Mouse (Mus musculus) hindbrain, embryonic 16.5 days (tissue): ENCODE measurements at regions not wholly inside any gene's neighbourhood (a gene's known extent, or its start where the extent isn't known, plus 50 kb on each side); places are given as distances from the start of the nearest gene placed in this dataset.

Source experiments
- ATAC-seq: fragments of 200-750 bp; cut with Nextera tagmentation; 2 replicates; pipeline ENCODE4 v1.8.0; 2017; ENCODE audit warnings: moderate TSS enrichment, moderate library complexity
- H3K27ac ChIP-seq: fragments of 300-500 bp; sonication (generic); 2 replicates; pipeline ENCODE4 v1.5.1; 2014; ENCODE audit warnings: low read depth, mild to moderate bottlenecking, control low read depth, low read length, moderate library complexity
- H3K27me3 ChIP-seq: fragments of 300-500 bp; sonication (generic); replicated peaks from 2 replicates; pipeline ENCODE4 v1.6.1; 2014; ENCODE audit warnings: low read length; ENCODE audit not compliant: control insufficient read depth, insufficient read depth
- H3K36me3 ChIP-seq: fragments of 300-500 bp; sonication (generic); 2 replicates; pipeline ENCODE4 v1.6.1; 2014; ENCODE audit warnings: mild to moderate bottlenecking, low read length, moderate library complexity, mixed read lengths; ENCODE audit not compliant: control insufficient read depth, insufficient read depth
- H3K4me1 ChIP-seq: fragments of 300-500 bp; sonication (generic); 2 replicates; pipeline ENCODE4 v1.6.1; 2014; ENCODE audit warnings: low read depth, low read length; ENCODE audit not compliant: control insufficient read depth, insufficient read depth
- H3K4me2 ChIP-seq: fragments of 300-500 bp; sonication (generic); 2 replicates; pipeline ENCODE4 v1.6.1; 2014; ENCODE audit warnings: mild to moderate bottlenecking, low read length, control low read depth, moderate library complexity
- H3K4me3 ChIP-seq: fragments of 300-500 bp; sonication (generic); 2 replicates; pipeline ENCODE4 v1.5.1; 2014; ENCODE audit warnings: mild to moderate bottlenecking, low read length, control low read depth, moderate library complexity
- H3K9ac ChIP-seq: fragments of 300-500 bp; sonication (generic); 2 replicates; pipeline ENCODE4 v1.6.1; 2014; ENCODE audit warnings: low read depth, mild to moderate bottlenecking, control low read depth, low read length, moderate library complexity
- H3K9me3 ChIP-seq: fragments of 300-500 bp; sonication (generic); 2 replicates; pipeline ENCODE4 v1.6.1; 2014; ENCODE audit warnings: mild to moderate bottlenecking, low read length, moderate library complexity; ENCODE audit not compliant: control insufficient read depth
- WGBS: fragments of 180-500 bp; shearing (Covaris S2); extraction: QIAGEN DNeasy Blood & Tissue Kit; methylation state at CpG from one replicate; pipeline ENCODE4 v1.1.7; 2014; 5-methylcytosine and 5-hydroxymethylcytosine counted together

DNA sequence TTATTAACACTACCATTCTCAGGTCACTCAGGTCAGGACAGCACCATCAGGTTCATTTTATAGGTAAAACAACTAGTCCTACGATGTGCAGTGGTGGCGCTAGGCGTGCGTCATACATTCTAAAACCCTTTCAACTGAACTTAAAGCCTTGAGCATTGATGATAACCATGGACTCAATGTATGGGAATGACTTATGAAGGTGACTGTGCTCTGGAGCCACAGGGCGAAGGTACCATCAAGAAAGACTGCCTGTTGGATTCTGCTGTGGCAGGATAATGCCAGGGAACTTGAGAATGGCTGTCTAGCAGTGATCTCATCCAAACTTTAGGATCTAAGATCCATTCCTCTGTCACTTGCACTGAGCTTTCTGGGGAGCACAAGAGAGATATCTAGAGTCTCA is 184.7 kb downstream of the Fam43a start:
- no peak for ATAC-seq

DNA sequence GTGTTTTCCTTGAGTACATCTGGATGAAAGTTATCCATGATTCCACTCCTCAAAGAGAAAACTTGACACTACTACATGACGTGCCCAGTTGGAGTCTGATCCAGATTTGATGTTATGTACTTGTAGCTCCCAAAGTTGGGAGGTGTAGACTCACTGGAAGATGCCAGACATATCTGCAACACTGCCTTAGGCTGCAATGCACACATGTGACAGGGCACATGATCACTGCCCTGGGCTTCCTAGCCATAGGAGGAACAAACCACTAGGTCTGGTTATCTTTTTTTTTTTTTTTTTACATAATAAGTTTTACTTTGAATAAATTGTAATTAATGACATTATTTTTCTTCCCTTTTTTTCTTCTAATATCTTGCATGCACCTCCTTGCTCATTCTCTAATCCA is 185.4 kb downstream of the Fam43a start:
- H3K9ac ChIP-seq = no peak overlapping the region
- no peaks in the 10 kb centered on the region for H3K27me3 ChIP-seq
- H3K4me2 ChIP-seq = no peak overlapping the region
- no peak overlapping the region for H3K27ac ChIP-seq
- no peak for ATAC-seq
- H3K36me3 ChIP-seq = no peaks in the 10 kb centered on the region
- H3K4me1 ChIP-seq = no peaks in the 10 kb centered on the region
- WGBS = 92% methylated on average over 1 of the region's 1 CpGs
- H3K4me3 ChIP-seq = no peak overlapping the region
- no peaks in the 10 kb centered on the region for H3K9me3 ChIP-seq

More for the DNA sequence above, 184.7 kb downstream of the Fam43a start:
- no peak overlapping the region for H3K9ac ChIP-seq
- H3K4me2 ChIP-seq = no peak overlapping the region
- H3K27ac ChIP-seq = no peak overlapping the region
- H3K36me3 ChIP-seq = no peaks in the 10 kb centered on the region
- WGBS = 98% methylated on average over 5 of the region's 5 CpGs
- no peaks in the 10 kb centered on the region for H3K27me3 ChIP-seq
- H3K4me3 ChIP-seq = no peak overlapping the region
- H3K4me1 ChIP-seq = no peaks in the 10 kb centered on the region
- H3K9me3 ChIP-seq = no peaks in the 10 kb centered on the region

DNA sequence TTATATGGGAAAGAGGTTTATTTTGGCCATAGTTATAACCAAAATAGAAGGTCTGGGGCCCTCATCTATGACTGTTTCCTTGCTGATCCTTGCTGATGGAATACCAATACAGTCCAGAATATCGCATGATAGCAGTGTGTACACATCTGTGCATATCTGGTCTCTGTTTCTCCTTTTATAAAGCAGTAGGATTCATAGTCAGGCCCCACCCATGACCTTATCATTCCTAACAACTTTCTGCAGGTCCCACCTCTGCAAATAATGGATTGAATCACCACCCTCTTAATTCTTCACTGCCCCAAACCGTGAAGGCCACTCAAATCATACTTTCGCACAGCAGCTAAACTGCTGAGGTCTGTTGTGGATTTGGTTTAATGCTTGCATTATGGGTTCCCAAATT is 186.5 kb downstream of the Fam43a start:
- H3K9ac ChIP-seq = no peak overlapping the region

DNA sequence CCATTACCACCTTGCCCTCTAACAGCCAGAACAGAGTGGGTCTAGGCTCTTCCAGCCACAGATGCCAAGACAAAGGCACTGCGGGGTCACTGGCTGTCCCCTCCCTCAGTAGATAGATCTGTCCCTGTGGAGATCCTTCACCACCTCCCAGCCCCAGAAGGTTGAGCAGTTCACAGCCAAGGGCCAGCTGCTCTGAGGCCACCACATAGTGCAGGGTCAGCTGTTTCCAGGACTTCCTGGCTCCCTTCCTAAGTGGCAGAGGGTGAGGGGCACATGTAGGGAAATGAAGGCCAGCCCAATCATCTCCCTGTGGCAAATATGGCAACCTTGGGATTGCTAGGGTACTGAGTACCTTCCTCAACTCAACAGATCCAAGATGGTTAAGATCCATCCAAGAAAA is 187.8 kb downstream of the Fam43a start:
- Histone ChIP-seq H3K4me1 (peaks cover 9% of the 10 kb centered on the region), H3K27me3 (no peaks in the 10 kb centered on the region), H3K27ac (no peak overlapping the region), H3K9ac (no peak overlapping the region), H3K36me3 (no peaks in the 10 kb centered on the region), H3K9me3 (no peaks in the 10 kb centered on the region), H3K4me3 (no peak overlapping the region), H3K4me2 (no peak overlapping the region)
- ATAC-seq = no peak
- WGBS = 92% methylated on average over 1 of the region's 1 CpGs

More for the DNA sequence above, 186.5 kb downstream of the Fam43a start:
- ATAC-seq = no peak
- H3K4me3 ChIP-seq = no peak overlapping the region
- WGBS = 90% methylated on average over 3 of the region's 3 CpGs
- H3K4me1 ChIP-seq = peaks cover 9% of the 10 kb centered on the region
- H3K27me3 ChIP-seq = no peaks in the 10 kb centered on the region
- H3K36me3 ChIP-seq = no peaks in the 10 kb centered on the region
- H3K9me3 ChIP-seq = no peaks in the 10 kb centered on the region
- no peak overlapping the region for H3K4me2 ChIP-seq
- no peak overlapping the region for H3K27ac ChIP-seq

DNA sequence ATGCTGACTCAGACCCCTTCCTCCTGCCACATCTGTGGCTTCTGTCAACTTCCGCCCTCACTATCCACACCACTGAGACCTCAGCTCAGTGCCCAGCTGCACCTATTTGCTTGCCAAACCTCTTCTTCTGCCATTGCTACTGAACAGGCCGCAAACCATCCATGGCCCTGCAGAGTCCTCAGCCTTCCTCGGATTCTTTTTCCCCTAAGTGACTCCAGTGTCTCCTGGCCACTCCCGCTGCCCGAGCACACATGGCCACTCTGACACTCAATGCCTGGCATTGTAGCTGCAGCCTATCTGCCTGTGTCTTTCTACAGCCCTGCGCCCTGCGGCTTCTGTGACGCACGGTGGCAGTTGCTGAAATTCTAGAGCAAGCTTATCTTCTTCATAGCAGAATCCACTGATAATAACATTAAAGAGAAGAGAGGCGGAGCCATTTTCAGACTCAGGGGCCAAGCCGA is 188.8 kb downstream of the Fam43a start:
- no peak overlapping the region for H3K9ac ChIP-seq
- no peak overlapping the region for H3K27ac ChIP-seq

DNA sequence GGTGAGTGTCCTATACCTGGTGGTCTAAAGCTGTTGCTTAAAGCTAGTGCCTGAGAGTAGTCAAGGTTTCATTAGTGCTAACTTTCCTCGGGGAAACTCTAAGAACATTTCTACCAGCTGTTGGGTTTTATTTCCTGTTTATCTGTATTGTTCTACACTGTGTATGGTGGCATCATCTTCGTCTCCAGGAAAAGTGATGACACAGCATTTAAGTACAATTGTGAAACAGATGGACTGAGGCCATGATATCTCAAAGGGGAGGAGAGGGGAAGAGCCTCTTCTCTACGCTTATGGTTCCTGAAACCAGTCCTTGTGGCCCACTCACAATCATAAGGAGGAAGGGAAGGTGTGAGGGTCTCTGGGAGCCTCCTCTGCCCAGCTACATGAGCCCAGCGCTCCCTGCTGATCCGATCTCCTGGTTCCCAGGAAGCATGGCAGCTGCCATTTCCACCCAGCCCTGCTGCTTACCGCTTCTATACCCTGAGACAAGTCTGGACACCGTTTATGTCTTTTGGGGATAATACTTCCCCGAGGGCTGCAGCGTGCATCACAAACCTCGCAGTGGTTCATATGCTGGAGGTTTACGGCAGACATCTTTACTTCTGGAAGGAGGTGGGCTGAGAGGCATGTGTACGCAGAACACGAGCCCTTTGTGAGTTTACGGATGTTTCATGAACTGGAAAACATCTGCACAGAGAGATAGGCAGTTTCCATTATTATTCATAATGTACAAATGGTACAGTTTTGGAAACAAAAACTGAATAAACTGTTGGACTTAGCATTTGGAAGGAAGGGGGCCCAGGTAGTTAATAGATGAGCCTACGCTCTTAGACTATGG is 189.6 kb downstream of the Fam43a start:
- Histone ChIP-seq H3K27me3 (no peaks in the 10 kb centered on the region), H3K4me2 (no peak overlapping the region), H3K4me1 (peaks cover 12% of the 10 kb centered on the region), H3K4me3 (no peak overlapping the region), H3K9ac (no peak overlapping the region), H3K36me3 (no peaks in the 10 kb centered on the region), H3K9me3 (no peaks in the 10 kb centered on the region), H3K27ac (no peak overlapping the region)
- WGBS = 83% methylated on average over 15 of the region's 15 CpGs
- ATAC-seq = no peak

More for the DNA sequence above, 188.8 kb downstream of the Fam43a start:
- Histone ChIP-seq H3K27me3 (no peaks in the 10 kb centered on the region), H3K9me3 (no peaks in the 10 kb centered on the region), H3K4me1 (peaks cover 10% of the 10 kb centered on the region), H3K4me3 (no peak overlapping the region), H3K4me2 (no peak overlapping the region), H3K36me3 (no peaks in the 10 kb centered on the region)
- no peak for ATAC-seq
- 85% methylated on average over 11 of the region's 11 CpGs for WGBS

DNA sequence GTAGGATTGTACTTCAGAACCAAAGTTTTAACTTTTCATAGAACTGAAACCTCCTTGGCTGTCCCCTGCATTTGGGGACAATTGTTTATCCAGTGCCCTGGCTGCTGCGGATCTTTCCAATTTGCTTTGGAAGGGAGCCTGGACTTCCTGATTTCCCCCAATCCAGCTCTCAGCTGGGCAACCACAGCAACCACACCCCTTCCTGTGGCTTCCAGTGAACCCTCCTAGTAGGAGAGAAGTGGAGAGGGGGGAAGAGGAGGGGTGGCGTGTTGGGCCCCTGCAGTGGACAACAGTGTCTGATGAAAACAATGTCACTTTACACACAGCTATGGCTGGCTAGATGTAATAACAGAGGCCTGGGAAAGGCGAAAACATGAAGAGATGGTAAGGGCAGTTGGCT is 190.5 kb downstream of the Fam43a start:
- no peak overlapping the region for H3K9ac ChIP-seq
- H3K27me3 ChIP-seq = no peaks in the 10 kb centered on the region
- no peaks in the 10 kb centered on the region for H3K36me3 ChIP-seq
- no peak overlapping the region for H3K4me3 ChIP-seq
- H3K9me3 ChIP-seq = no peaks in the 10 kb centered on the region
- 32% methylated on average over 3 of the region's 3 CpGs for WGBS
- H3K27ac ChIP-seq = peak overlapping the region; percentile 62
- peaks cover 12% of the 10 kb centered on the region for H3K4me1 ChIP-seq
- no peak overlapping the region for H3K4me2 ChIP-seq
- ATAC-seq = peak; percentile 47

DNA sequence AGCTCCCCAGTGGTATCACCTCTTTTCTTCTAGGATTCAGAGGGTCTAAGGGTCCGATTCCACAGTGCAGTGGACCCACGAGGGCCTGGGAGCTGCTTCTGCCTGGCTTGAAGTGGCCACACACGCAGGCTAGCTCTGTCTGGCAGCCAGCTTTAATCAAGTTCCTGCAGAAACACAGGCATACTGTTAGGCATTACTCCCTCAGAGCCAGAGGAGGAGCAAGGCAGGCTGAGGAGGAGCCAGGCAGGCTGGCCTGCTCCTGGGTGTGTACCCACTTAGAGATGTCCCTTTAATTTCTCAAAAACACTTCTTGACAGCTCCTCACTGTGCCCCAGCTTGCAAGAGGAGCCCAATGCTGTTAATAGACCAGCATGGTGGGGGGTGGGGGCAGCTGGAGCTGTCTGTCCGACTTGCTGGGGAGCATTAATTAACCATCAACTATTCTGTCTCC is 191.1 kb downstream of the Fam43a start:
- no peak overlapping the region for H3K4me2 ChIP-seq
- H3K27me3 ChIP-seq = no peaks in the 10 kb centered on the region
- H3K36me3 ChIP-seq = no peaks in the 10 kb centered on the region
- no peaks in the 10 kb centered on the region for H3K9me3 ChIP-seq
- H3K4me3 ChIP-seq = no peak overlapping the region
- H3K9ac ChIP-seq = no peak overlapping the region
- WGBS = 13% methylated on average over 4 of the region's 4 CpGs
- H3K4me1 ChIP-seq = peaks cover 12% of the 10 kb centered on the region
- H3K27ac ChIP-seq = peak overlapping the region; percentile 62
- peak; percentile 82 for ATAC-seq

DNA sequence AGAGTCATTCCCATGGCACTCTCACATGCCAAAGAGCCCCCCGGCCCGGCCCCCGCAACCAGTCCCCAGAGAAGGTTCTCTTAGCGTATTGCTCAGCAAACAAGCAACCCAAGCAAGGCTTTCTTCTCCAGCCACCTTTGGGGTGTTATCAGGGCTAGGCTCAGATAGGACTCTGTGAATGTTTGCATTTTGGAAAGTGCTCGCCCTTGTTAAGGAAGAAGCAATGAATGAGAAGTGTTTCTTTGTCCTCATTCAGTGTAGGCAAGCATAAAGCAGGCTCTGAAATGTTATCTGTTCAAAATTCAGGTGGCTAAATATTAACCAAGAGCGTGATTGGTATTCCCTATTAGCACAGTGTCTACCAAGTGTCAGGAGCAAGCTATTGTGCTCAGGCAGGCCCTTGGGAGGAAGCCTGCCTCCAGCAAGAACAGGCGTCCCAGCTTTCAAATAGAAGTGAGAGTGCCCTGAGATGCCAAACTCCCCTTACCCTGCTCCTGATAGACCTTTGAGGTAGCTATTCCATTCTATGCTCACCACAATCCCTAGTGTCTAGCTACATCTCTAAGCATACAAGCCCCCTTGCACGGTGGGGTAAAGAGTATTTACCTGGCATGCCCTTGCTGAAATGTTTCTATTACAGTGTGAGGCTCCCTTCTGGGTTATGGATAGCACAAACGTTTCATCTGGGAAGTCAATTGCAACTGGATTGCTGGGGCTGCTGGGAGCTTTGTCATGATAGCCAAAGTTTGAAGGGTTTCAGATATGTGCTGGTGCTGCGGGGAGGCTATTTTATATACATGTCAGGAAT is 191.7 kb downstream of the Fam43a start:
- H3K4me1 ChIP-seq = peaks cover 12% of the 10 kb centered on the region
- no peaks in the 10 kb centered on the region for H3K36me3 ChIP-seq
- WGBS = 49% methylated on average over 10 of the region's 10 CpGs
- ATAC-seq = no peak
- H3K27ac ChIP-seq = no peak overlapping the region
- no peaks in the 10 kb centered on the region for H3K27me3 ChIP-seq
- no peak overlapping the region for H3K9ac ChIP-seq
- no peak overlapping the region for H3K4me2 ChIP-seq
- no peaks in the 10 kb centered on the region for H3K9me3 ChIP-seq
- H3K4me3 ChIP-seq = no peak overlapping the region
